Mouse (Mus musculus) embryonic facial prominence, embryonic 12.5 days (tissue): Measurements from ENCODE around the gene Ptprb. TPM values are rescaled to one million over a fixed set of nuclear protein-coding genes. Genes with fewer than 3 reads are reported as not detected.

ENCODE experiments used
- ATAC-seq: fragments of 200-750 bp; cut with Nextera tagmentation; 2 replicates; pipeline ENCODE4 v1.8.0; 2017; ENCODE audit not compliant: insufficient number of reproducible peaks, insufficient read depth, low FRiP score, low TSS enrichment
- H3K27ac ChIP-seq: fragments of 300-500 bp; sonication (generic); 2 replicates; pipeline ENCODE4 v1.5.1; 2016; ENCODE audit warnings: mild to moderate bottlenecking
- H3K27me3 ChIP-seq: fragments of 300-500 bp; sonication (generic); 2 replicates; pipeline ENCODE4 v1.6.1; 2016; ENCODE audit warnings: mild to moderate bottlenecking, moderate library complexity
- H3K36me3 ChIP-seq: fragments of 300-500 bp; sonication (generic); 2 replicates; pipeline ENCODE4 v1.6.1; 2016; ENCODE audit warnings: mild to moderate bottlenecking
- H3K4me1 ChIP-seq: fragments of 300-500 bp; sonication (generic); 2 replicates; pipeline ENCODE4 v1.6.1; 2016
- H3K4me2 ChIP-seq: fragments of 300-500 bp; sonication (generic); replicated peaks from 2 replicates; pipeline ENCODE4 v1.6.1; 2016; ENCODE audit warnings: mild to moderate bottlenecking, moderate library complexity
- H3K4me3 ChIP-seq: fragments of 300-500 bp; sonication (generic); 2 replicates; pipeline ENCODE4 v1.5.1; 2016; ENCODE audit warnings: mild to moderate bottlenecking
- H3K9ac ChIP-seq: fragments of 300-500 bp; sonication (generic); 2 replicates; pipeline ENCODE4 v1.6.1; 2016; ENCODE audit warnings: mild to moderate bottlenecking, moderate library complexity
- H3K9me3 ChIP-seq: fragments of 300-500 bp; sonication (generic); 2 replicates; pipeline ENCODE4 v1.6.1; 2016; ENCODE audit warnings: mild to moderate bottlenecking, moderate library complexity
- WGBS: fragments of 180-500 bp; shearing (Covaris S2); methylation state at CpG from one replicate; pipeline ENCODE4 v1.1.7; 2016; 5-methylcytosine and 5-hydroxymethylcytosine counted together
- polyA plus RNA-seq: library from polyadenylated mRNA; unstranded; fragments of >200 nt; fragmentation: Nextera tagmentation; extraction: Ambion mirVana; gene quantifications from 2 replicates; pipeline ENCODE4 v1.2.1, GENCODE M21; 2016

Gene Ptprb
- polyA plus RNA-seq, 1 experiment from 2014 or later: 2.4 TPM

DNA sequence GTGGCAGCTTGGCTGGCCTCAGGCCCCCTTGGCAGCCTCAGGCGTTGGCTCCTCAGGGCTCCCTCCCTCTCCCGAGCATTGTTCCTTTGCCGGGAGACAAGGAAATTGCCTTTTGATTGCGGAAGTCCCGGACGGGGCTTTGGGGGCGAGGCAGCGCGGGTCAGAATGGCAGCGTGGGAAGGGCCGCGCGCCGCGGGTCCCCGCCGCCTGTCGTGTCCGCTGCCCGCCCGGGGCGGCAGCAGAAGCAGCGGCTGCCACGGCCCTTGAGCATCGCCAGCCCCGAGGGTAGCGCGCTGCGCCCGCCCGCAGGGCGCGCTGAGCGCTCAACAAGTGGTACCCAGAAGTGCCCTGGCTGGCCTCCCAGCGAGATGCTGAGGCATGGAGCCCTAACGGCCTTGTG lies 25.9 kb downstream of the Ptprb start:
- peak overlapping the region; percentile 97 for H3K4me2 ChIP-seq
- H3K9ac ChIP-seq: peak overlapping the region; percentile 48
- no peaks in the 10 kb centered on the region for H3K9me3 ChIP-seq
- under 1% methylated on average over 34 of the region's 36 CpGs for WGBS
- H3K36me3 ChIP-seq: no peaks in the 10 kb centered on the region
- H3K4me3 ChIP-seq: peak overlapping the region; percentile 48
- H3K27ac ChIP-seq: no peak overlapping the region
- H3K4me1 ChIP-seq: peaks cover 3% of the 10 kb centered on the region; the same call in 1 of the 2 replicates
- no peak for ATAC-seq
- peaks cover 32% of the 10 kb centered on the region for H3K27me3 ChIP-seq

DNA sequence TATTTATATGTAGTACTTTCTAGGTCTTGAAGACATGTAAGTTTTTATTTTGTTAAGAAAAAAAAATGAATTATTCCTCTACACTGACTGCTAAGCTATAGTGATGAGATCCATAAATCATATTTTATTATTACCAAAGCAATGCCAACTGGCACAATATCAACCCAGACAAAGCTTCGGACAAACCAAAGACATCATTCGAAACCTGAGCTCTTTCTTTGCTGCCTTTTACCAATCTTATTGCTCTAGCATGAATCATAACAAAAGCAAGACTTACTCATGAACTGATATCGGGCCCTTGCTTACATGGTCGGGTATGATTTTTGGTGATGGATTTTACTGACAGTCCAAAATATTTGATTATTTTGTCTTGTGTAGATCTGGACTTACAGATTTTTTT lies 29.0 kb downstream of the Ptprb start:
- Histone ChIP-seq H3K4me1 (peaks cover 3% of the 10 kb centered on the region; the same call in 1 of the 2 replicates), H3K9me3 (no peaks in the 10 kb centered on the region), H3K4me2 (no peak overlapping the region), H3K27me3 (peaks cover 29% of the 10 kb centered on the region), H3K9ac (no peak overlapping the region), H3K4me3 (no peak overlapping the region), H3K36me3 (no peaks in the 10 kb centered on the region), H3K27ac (no peak overlapping the region)
- WGBS: 86% methylated on average over 4 of the region's 4 CpGs
- ATAC-seq: no peak

DNA sequence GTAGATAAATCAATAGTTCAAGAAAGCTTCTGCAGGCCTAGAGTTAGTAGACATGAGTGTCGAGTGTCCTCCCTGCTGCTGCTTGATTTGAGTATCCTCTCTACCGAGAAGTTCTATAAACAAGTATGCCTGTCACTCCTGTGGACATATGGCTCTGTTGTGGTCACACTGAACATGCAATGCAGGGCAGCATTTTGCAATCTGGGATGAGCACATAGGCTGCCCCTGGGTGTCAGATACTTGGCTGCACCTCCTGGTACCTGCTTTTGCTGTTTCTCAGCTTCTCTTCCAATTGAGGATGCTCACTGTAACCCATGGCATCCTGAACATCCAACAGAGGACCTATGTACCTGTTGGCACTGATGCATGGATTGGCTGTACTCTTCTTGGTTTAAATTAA lies 34.1 kb downstream of the Ptprb start:
- Histone ChIP-seq H3K4me3 (no peak overlapping the region), H3K9ac (no peak overlapping the region), H3K27me3 (no peaks in the 10 kb centered on the region), H3K9me3 (no peaks in the 10 kb centered on the region), H3K4me1 (no peaks in the 10 kb centered on the region), H3K36me3 (no peaks in the 10 kb centered on the region), H3K27ac (no peak overlapping the region), H3K4me2 (no peak overlapping the region)
- no peak for ATAC-seq
- WGBS: 72% methylated on average over 2 of the region's 2 CpGs

DNA sequence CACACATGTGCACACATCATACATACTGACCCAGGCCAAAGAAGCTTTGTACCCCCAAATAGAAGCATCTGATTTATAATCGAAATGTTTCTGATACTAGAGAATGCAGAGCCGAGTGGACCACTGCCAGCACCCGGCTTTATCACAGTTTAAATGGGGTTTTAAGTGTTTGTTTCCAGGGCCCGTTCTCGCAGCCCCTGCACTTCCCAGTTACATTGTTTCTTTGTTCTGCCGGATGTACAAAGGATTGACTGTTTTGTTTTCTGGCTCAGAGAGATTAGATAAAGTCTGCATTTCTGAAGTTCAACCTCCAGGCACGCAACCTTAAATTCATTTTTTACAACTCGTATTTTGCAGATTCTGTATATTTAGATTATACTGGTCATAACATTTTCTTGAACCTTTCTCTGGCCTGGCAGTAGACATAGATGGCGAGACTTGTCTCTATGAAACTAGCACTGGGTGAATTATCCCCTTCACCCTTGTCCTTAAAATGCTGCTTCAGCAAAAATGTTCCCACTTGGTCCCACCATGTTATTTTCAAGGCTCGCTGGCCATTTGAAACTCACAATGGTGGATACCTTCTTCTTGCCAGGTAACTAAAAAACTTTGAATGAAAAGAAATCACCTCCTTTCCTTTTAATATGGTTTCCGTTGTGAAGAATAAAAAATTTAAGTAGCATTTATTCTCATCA lies 35.3 kb downstream of the Ptprb start:
- Histone ChIP-seq H3K27ac (no peak overlapping the region), H3K4me2 (no peak overlapping the region), H3K9ac (no peak overlapping the region), H3K27me3 (no peaks in the 10 kb centered on the region), H3K36me3 (no peaks in the 10 kb centered on the region), H3K4me1 (no peaks in the 10 kb centered on the region), H3K4me3 (no peak overlapping the region), H3K9me3 (no peaks in the 10 kb centered on the region)
- WGBS: 55% methylated on average over 11 of the region's 11 CpGs
- ATAC-seq: no peak

DNA sequence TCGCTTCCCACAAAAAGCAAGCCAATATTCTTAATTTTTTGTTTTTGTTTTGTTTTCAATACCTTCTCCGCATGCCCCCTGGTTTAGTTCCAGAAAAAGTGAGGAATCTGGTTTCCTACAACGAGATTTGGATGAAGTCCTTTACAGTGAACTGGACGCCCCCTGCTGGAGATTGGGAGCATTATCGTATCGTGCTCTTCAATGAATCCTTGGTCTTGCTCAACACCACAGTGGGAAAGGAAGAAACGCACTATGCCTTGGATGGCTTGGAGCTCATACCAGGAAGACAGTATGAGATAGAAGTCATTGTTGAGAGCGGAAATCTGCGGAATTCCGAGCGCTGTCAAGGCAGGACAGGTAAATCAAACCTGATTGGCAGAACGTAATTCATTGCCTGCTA lies 43.9 kb downstream of the Ptprb start:
- no peak for ATAC-seq
- H3K4me3 ChIP-seq: no peak overlapping the region
- H3K4me1 ChIP-seq: no peaks in the 10 kb centered on the region
- WGBS: 16% methylated on average over 12 of the region's 12 CpGs
- peak overlapping the region; percentile 35; the same call in 1 of the 2 replicates for H3K4me2 ChIP-seq
- H3K9me3 ChIP-seq: no peaks in the 10 kb centered on the region
- H3K27ac ChIP-seq: no peak overlapping the region
- H3K27me3 ChIP-seq: no peaks in the 10 kb centered on the region
- H3K9ac ChIP-seq: no peak overlapping the region
- no peaks in the 10 kb centered on the region for H3K36me3 ChIP-seq

DNA sequence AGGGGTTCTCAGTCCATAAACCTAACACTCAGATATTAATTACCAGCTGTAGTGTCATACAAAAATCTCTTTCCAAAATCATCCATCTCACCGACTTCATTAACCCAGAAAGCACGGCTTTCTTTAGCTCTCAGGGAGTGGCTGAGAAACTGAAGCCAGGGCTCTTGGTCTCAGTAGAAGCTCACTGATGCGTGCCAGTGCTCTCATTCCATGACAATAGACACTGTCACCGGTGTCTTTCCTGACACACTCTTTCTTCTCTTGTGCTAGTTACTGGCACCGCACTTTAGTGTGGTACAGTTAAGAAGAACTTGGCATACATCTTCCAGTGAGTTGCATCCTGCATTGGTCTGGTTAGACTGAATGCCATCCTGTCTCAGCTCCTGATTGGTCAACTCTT lies 53.8 kb downstream of the Ptprb start:
- Histone ChIP-seq H3K36me3 (no peaks in the 10 kb centered on the region), H3K9ac (no peak overlapping the region), H3K4me2 (no peak overlapping the region), H3K27me3 (no peaks in the 10 kb centered on the region), H3K4me1 (no peaks in the 10 kb centered on the region), H3K9me3 (no peaks in the 10 kb centered on the region), H3K4me3 (no peak overlapping the region), H3K27ac (no peak overlapping the region)
- 58% methylated on average over 5 of the region's 5 CpGs for WGBS
- no peak for ATAC-seq

DNA sequence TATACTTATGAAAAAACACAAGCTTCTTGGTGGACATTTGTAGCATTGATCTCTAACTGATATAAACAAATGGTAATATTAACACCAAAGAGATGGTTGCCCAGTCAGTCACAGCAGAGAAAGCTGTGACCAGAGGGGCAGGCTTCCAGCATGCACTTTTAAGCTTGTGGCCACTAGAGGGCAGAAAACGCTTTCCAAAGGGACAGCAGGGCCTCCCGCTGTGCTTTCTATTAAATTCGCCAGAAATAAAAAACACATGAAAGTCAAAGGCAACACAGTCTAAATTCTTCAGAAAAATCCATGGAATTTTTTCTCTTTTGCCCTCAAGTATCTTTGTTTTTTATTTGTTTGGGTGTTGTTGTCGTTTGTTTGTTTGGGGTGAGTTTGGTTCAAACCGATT lies 55.1 kb downstream of the Ptprb start:
- Histone ChIP-seq H3K36me3 (no peaks in the 10 kb centered on the region), H3K4me2 (peak overlapping the region; percentile 50), H3K27me3 (0 out of 2 replicates have a peak, but pooled peaks cover 2% of the 10 kb centered on the region), H3K4me1 (no peaks in the 10 kb centered on the region), H3K4me3 (peak overlapping the region; percentile 22; the same call in 1 of the 2 replicates), H3K9me3 (no peaks in the 10 kb centered on the region), H3K9ac (no peak overlapping the region), H3K27ac (no peak overlapping the region)
- WGBS: 11% methylated on average over 5 of the region's 5 CpGs
- no peak for ATAC-seq

DNA sequence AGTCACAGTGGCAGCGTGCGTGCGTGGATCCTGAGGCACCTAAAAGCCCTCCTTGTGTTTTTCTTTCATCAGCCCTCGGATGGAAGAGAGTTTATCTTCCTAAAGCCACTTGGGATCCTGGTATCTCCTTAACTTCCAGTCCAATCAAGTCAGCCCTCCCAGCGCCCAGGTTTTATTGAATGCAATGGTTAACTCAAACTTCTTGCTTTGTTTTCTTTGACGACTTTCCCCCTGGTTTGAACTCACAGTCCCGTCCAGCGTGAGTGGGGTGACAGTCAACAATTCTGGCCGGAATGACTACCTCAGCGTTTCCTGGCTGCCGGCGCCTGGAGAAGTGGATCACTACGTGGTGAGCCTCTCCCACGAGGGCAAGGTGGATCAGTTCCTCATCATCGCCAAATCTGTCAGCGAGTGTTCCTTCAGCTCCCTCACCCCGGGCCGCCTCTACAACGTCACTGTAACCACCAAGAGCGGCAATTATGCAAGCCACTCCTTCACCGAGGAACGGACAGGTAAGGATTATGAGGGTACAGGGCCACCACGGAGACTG lies 55.7 kb downstream of the Ptprb start:
- Histone ChIP-seq H3K4me1 (no peaks in the 10 kb centered on the region), H3K4me2 (peak overlapping the region; percentile 50), H3K27ac (no peak overlapping the region), H3K27me3 (0 out of 2 replicates have a peak, but pooled peaks cover 2% of the 10 kb centered on the region), H3K9me3 (no peaks in the 10 kb centered on the region), H3K36me3 (no peaks in the 10 kb centered on the region), H3K4me3 (peak overlapping the region; percentile 22), H3K9ac (peak overlapping the region; percentile 9; the same call in 1 of the 2 replicates)
- no peak for ATAC-seq
- 13% methylated on average over 23 of the region's 23 CpGs for WGBS

DNA sequence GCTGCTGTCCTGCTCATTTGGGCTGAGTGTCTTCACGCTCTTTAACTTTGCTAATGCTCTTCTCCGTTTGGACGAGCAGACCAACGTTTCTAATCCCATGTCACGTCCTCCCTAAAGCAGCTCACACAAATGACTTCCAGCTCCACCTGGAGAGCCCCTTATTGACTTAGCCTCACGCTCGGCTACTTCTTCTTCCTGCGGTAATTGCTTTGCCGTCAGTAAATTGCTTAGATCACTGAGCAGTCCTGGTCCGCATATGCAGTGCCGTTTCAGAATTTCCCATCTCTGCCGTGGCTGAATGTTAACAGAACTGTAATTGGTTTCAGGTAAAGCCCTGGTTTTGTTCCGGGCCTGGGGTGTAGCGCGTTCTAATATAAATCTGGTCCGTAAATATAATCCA lies 58.3 kb downstream of the Ptprb start:
- ATAC-seq: no peak

DNA sequence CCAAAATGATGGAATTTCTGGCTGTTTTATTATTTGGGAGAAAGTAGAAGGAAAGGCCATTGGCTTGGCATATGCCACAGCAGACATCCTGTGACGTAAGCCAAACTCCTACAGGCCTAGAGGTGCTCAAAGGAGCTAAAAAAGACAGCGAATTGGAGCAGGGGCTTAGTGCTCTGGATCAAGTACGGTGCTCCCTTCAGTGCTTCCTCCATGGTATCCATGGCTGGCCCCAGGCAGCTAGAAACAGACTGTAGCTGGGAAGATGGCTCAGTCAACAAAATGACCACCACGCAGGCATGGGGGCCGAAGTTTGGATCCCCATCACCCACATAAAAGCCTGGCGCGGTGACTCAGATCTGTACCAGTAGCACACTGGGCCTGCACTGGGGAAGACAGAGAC lies 58.8 kb downstream of the Ptprb start:
- no peaks in the 10 kb centered on the region for H3K36me3 ChIP-seq
- ATAC-seq: no peak
- no peak overlapping the region for H3K4me2 ChIP-seq
- no peak overlapping the region for H3K27ac ChIP-seq
- 0 out of 2 replicates have a peak, but pooled peaks cover 2% of the 10 kb centered on the region for H3K27me3 ChIP-seq
- no peaks in the 10 kb centered on the region for H3K4me1 ChIP-seq
- H3K9ac ChIP-seq: no peak overlapping the region
- no peak overlapping the region for H3K4me3 ChIP-seq
- 87% methylated on average over 7 of the region's 7 CpGs for WGBS
- no peaks in the 10 kb centered on the region for H3K9me3 ChIP-seq

More for the DNA sequence above, 58.3 kb downstream of the Ptprb start:
- Histone ChIP-seq H3K4me1 (no peaks in the 10 kb centered on the region), H3K9me3 (no peaks in the 10 kb centered on the region), H3K9ac (no peak overlapping the region), H3K27me3 (0 out of 2 replicates have a peak, but pooled peaks cover 2% of the 10 kb centered on the region), H3K4me2 (no peak overlapping the region), H3K36me3 (no peaks in the 10 kb centered on the region), H3K27ac (no peak overlapping the region), H3K4me3 (no peak overlapping the region)
- WGBS: 40% methylated on average over 16 of the region's 16 CpGs

DNA sequence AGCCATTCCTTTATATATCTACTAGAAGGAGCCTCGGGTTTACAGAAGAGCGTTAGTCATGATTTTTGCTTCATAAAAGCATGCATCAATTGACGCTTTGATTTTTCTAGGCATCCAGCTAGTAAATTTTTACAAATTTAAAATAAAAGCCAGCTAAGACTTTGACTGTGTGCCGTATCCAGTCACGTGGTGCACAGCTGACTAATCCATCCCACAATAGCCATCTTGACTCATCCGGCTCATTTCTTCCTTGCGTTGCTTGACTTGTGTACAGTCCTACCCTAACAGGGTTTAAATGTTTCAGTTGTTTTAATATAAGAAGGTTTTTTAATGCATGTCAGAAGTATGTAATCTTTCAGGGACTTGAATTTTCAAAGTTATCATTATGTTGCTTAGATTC lies 60.0 kb downstream of the Ptprb start:
- 95% methylated on average over 7 of the region's 7 CpGs for WGBS
- no peaks in the 10 kb centered on the region for H3K9me3 ChIP-seq

DNA sequence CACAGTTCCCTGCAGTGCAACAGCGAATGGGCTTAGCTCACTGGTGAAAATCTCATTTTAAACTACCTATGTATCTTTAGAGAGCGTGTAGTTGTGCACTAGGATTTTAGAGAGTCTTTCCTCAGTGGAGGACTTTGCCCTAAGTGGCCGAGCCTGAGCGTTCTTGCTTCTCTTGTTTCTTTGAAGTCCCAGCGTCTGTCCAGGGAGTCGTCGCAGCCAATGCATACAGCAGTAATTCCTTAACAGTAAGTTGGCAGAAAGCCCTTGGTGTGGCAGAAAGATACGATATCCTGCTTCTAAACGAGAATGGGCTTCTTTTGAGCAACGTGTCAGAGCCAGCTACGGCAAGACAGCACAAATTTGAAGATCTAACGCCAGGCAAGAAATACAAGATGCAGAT lies 65.9 kb downstream of the Ptprb start:
- ATAC-seq: no peak
- WGBS: 84% methylated on average over 12 of the region's 12 CpGs

More for the DNA sequence above, 60.0 kb downstream of the Ptprb start:
- Histone ChIP-seq H3K4me3 (no peak overlapping the region), H3K36me3 (no peaks in the 10 kb centered on the region), H3K27me3 (0 out of 2 replicates have a peak, but pooled peaks cover 2% of the 10 kb centered on the region), H3K4me2 (no peak overlapping the region), H3K9ac (no peak overlapping the region), H3K4me1 (no peaks in the 10 kb centered on the region), H3K27ac (no peak overlapping the region)
- ATAC-seq: no peak

More for the DNA sequence above, 65.9 kb downstream of the Ptprb start:
- H3K27ac ChIP-seq: no peak overlapping the region
- H3K4me3 ChIP-seq: no peak overlapping the region
- no peaks in the 10 kb centered on the region for H3K36me3 ChIP-seq
- no peaks in the 10 kb centered on the region for H3K9me3 ChIP-seq
- no peaks in the 10 kb centered on the region for H3K4me1 ChIP-seq
- no peak overlapping the region for H3K9ac ChIP-seq
- no peaks in the 10 kb centered on the region for H3K27me3 ChIP-seq
- no peak overlapping the region for H3K4me2 ChIP-seq
